Mouse (Mus musculus) thymus, adult 2 months (tissue): ENCODE measurements around the gene Card11. TPM values are rescaled to one million over a fixed set of nuclear protein-coding genes. Genes with fewer than 3 reads are reported as not detected.

Experiments
- DNase-seq: peaks from one replicate; pipeline ENCODE4 v3.0.0; 2021
- H3K27ac ChIP-seq: fragments of 200-500 bp; 2 replicates; pipeline ENCODE4 v1.5.1; 2012; ENCODE audit warnings: low read length, control low read depth; ENCODE audit not compliant: control insufficient read depth, insufficient read depth
- H3K27me3 ChIP-seq: fragments of 200-500 bp; 2 replicates; pipeline ENCODE4 v1.6.1; 2012; ENCODE audit warnings: mild to moderate bottlenecking, low read length, moderate library complexity, mixed read lengths; ENCODE audit not compliant: control insufficient read depth, insufficient read depth
- H3K36me3 ChIP-seq: fragments of 200-500 bp; 2 replicates; pipeline ENCODE4 v1.6.1; 2012; ENCODE audit warnings: mild to moderate bottlenecking, low read length, moderate library complexity; ENCODE audit not compliant: control insufficient read depth, insufficient read depth
- H3K4me1 ChIP-seq: fragments of 200-500 bp; replicated peaks from 2 replicates; pipeline ENCODE4 v1.6.1; 2012; ENCODE audit warnings: low read length; ENCODE audit not compliant: control insufficient read depth, insufficient read depth
- H3K4me3 ChIP-seq: fragments of 200-500 bp; 2 replicates; pipeline ENCODE4 v1.5.1; 2012; ENCODE audit warnings: mild to moderate bottlenecking, low read length, control low read depth, moderate library complexity; ENCODE audit not compliant: control insufficient read depth, insufficient read depth
- CTCF ChIP-seq: fragments of 200-500 bp; IDR thresholded peaks from 2 replicates; pipeline ENCODE4 v1.5.1; 2012; ENCODE audit warnings: mild to moderate bottlenecking, control low read depth, low read length, moderate library complexity, borderline replicate concordance; ENCODE audit not compliant: control insufficient read depth, poor library complexity, insufficient read depth; ENCODE audit errors: extremely low read depth
- POLR2A ChIP-seq: fragments of 200-500 bp; IDR thresholded peaks from 2 replicates; pipeline ENCODE4 v1.6.1; 2012; ENCODE audit warnings: mild to moderate bottlenecking, low read length, control low read depth, moderate library complexity; ENCODE audit not compliant: control insufficient read depth, poor library complexity, insufficient read depth; ENCODE audit errors: extremely low read depth
- WGBS: fragments of 180-500 bp; shearing (Covaris S2); methylation state at CpG from one replicate; pipeline ENCODE4 v1.1.7; 2018; 5-methylcytosine and 5-hydroxymethylcytosine counted together
- polyA plus RNA-seq: library from polyadenylated mRNA; depleted of rRNA; stranded (reverse); fragments of >200 nt; gene quantifications from 2 replicates; pipeline ENCODE4 v1.2.3, GENCODE M21; 2012

Gene Card11
- polyA plus RNA-seq, 1 experiment: 51.2 TPM

- Histone ChIP-seq H3K4me1 (no peaks in the 10 kb centered on the region), H3K27me3 (no peaks in the 10 kb centered on the region), H3K27ac (no peak overlapping the region), H3K36me3 (no peaks in the 10 kb centered on the region), H3K4me3 (no peak overlapping the region)
- WGBS: 91% methylated on average over 9 of the region's 9 CpGs
- DNase-seq: no peak
- no peak for TF ChIP-seq CTCF
- no peak for TF ChIP-seq POLR2A
Observed at GRCm38 (mm10) chr5:140934639-140935315, 65.6 kb downstream of the Card11 start.

GRCm38 (mm10) chr5:140931523-140932229 lies 68.7 kb downstream of the Card11 start:
- no peak for TF ChIP-seq CTCF
- no peak for TF ChIP-seq POLR2A
- DNase-seq: no peak
- Histone ChIP-seq H3K36me3 (peaks cover 5% of the 10 kb centered on the region; the same call in 1 of the 2 replicates), H3K4me1 (no peaks in the 10 kb centered on the region), H3K27ac (no peak overlapping the region), H3K27me3 (no peaks in the 10 kb centered on the region), H3K4me3 (no peak overlapping the region)
- 94% methylated on average over 5 of the region's 5 CpGs for WGBS

GRCm38 (mm10) chr5:140918519-140918918 lies 81.9 kb downstream of the Card11 start:
- 96% methylated on average over 1 of the region's 1 CpGs for WGBS
- Histone ChIP-seq H3K27ac (no peak overlapping the region), H3K4me3 (no peak overlapping the region), H3K36me3 (peaks cover 6% of the 10 kb centered on the region), H3K27me3 (no peaks in the 10 kb centered on the region), H3K4me1 (peaks cover 3% of the 10 kb centered on the region; the same call in 1 of the 2 replicates)
- no peak for DNase-seq
- TF ChIP-seq POLR2A (no peak), CTCF (no peak)

- TF ChIP-seq POLR2A: no peak
- TF ChIP-seq CTCF: no peak
- no peak for DNase-seq
- H3K27me3 ChIP-seq: no peaks in the 10 kb centered on the region
- no peak overlapping the region for H3K27ac ChIP-seq
- H3K4me3 ChIP-seq: no peak overlapping the region
- peaks cover 11% of the 10 kb centered on the region for H3K36me3 ChIP-seq
- 100% methylated on average over 1 of the region's 1 CpGs for WGBS
- peaks cover 3% of the 10 kb centered on the region; the same call in 1 of the 2 replicates for H3K4me1 ChIP-seq
Observed at GRCm38 (mm10) chr5:140917807-140918206, 82.6 kb downstream of the Card11 start.

- WGBS: 98% methylated on average over 5 of the region's 5 CpGs
- H3K4me1 ChIP-seq: no peaks in the 10 kb centered on the region
- no peak overlapping the region for H3K27ac ChIP-seq
- H3K36me3 ChIP-seq: peaks cover 42% of the 10 kb centered on the region
- no peak for DNase-seq
- no peak overlapping the region for H3K4me3 ChIP-seq
- TF ChIP-seq POLR2A: no peak
- TF ChIP-seq CTCF: no peak
- H3K27me3 ChIP-seq: no peaks in the 10 kb centered on the region
Observed at GRCm38 (mm10) chr5:140910841-140911240, 89.5 kb downstream of the Card11 start.

- Histone ChIP-seq H3K4me3 (no peak overlapping the region), H3K27ac (no peak overlapping the region), H3K36me3 (peaks cover 44% of the 10 kb centered on the region), H3K27me3 (no peaks in the 10 kb centered on the region), H3K4me1 (no peaks in the 10 kb centered on the region)
- TF ChIP-seq POLR2A: no peak
- no peak for TF ChIP-seq CTCF
- no peak for DNase-seq
- 93% methylated on average over 13 of the region's 13 CpGs for WGBS
Observed at GRCm38 (mm10) chr5:140900866-140901265, 99.5 kb downstream of the Card11 start.
